Mouse (Mus musculus) cortical plate, adult 2 months (tissue): ENCODE measurements around the gene Foxj3.

Source experiments
- CTCF ChIP-seq: fragments of 200-500 bp; IDR thresholded peaks from 2 replicates; pipeline ENCODE4 v1.5.1; 2011; ENCODE audit warnings: mild to moderate bottlenecking, control low read depth, low read length; ENCODE audit not compliant: insufficient read depth; ENCODE audit errors: extremely low read depth
- POLR2A ChIP-seq: fragments of 200-500 bp; IDR thresholded peaks from 2 replicates; pipeline ENCODE4 v1.6.1; 2011; ENCODE audit warnings: mild to moderate bottlenecking, low read length, control low read depth; ENCODE audit not compliant: insufficient read depth; ENCODE audit errors: extremely low read depth

DNA sequence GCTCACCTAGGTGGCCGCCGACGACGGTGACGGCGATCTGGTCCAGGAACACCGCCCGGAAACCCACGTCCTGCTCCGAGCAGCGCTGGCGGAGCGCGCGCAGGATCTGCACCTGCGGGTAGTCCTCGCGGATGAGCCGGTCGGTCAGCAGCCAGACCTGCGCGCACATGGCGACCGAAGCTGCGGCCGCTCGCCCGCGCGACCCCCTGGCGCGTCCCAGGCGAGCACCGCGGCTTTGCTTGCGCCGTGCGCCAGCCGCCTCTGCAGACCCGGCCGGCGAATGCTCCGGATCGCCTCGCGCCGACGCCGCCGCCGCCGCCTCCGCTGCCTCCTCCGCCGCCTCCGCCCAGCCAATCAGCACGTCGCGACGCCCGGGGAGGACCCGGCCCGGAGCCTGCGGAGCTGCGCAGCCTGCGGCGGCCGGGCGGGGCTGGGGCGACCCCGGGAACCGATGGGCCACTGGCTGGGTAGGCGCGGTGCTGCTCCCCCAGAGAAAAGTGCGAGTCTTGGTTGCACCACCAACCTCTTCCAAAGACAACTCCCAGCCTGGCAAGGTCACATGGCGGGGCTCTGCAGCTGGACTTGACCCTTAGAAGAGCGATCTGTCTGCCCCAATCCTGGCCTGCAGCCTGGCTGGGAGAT lies 44.4 kb upstream of the Foxj3 start, which contains the start of gene Rimkla:
- no peak for TF ChIP-seq CTCF
- TF ChIP-seq POLR2A, result 0 out of 2 replicates have a peak, but pooled peaks have one; percentile 22
